Comparison of ENCODE assay signal across 26 mouse cellular contexts in the genomic region with DNA sequence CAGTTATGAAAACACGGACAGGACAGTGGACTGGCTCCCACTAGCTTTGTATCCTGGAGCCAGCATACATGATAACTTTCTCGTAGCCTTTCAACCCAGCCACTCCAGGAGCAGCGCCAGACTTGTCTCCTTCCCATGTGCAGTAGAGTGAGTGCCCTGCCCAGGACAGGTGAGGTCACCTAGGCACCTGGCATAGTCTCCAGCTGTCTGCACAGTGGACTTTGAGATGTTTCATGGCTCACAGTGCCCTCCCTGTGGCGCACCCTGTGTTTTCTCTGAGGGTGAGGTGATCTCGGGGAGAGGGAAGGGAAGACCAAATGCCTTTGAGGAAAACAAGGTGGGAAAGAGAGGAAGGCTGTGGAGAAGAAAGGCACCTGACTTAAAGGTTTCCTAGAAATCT.
DNase-seq lines count a peak whose midpoint lies in the region; ATAC-seq and TF ChIP-seq lines count a peak whose summit lies in the region.
"Had no signal": no experiment of that assay in that cellular context is flagged by ENCODE, and none has a peak within 500 bp of the region (broad histone marks: within the 10 kb centered on the region; RNA-seq: fewer than 3 reads in every experiment).

No protein-coding gene starts in this region.

- H3K4me2 ChIP-seq in kidney, embryonic 16.5 days (replicated peaks; ENCODE audit: low read depth, low read length) = no peak overlapping the region
- peak overlapping the region; percentile 25 for H3K4me2 ChIP-seq in intestine, embryonic 16.5 days (ENCODE audit: low read depth, low read length)
- H3K4me2 ChIP-seq: forebrain, embryonic 13.5 days; heart, embryonic 15.5 days; hindbrain, embryonic 15.5 days; lung, embryonic 14.5 days; midbrain, embryonic 15.5 days; neural tube, embryonic 13.5 days had no signal

- WGBS in kidney, embryonic 16.5 days = 89% methylated on average over 5 of the region's 5 CpGs
- 69% methylated on average over 5 of the region's 5 CpGs for WGBS in intestine, embryonic 16.5 days
- 30% methylated on average over 5 of the region's 5 CpGs for WGBS in small intestine, adult 2 months

- no peak overlapping the region for H3K9ac ChIP-seq in kidney, embryonic 16.5 days (replicated peaks; ENCODE audit: low read length)
- H3K9ac ChIP-seq in intestine, embryonic 16.5 days (ENCODE audit: low read depth, low read length) = peak overlapping the region; percentile 13; the same call in 1 of the 2 replicates
- H3K9ac ChIP-seq: forebrain, embryonic 13.5 days; heart, embryonic 15.5 days; hindbrain, embryonic 15.5 days; lung, embryonic 14.5 days; midbrain, embryonic 15.5 days; neural tube, embryonic 13.5 days had no signal

- TF ChIP-seq CTCF in small intestine, adult 2 months (IDR thresholded peaks at IDR 0.05; ENCODE audit: extremely low read depth, insufficient read length, insufficient replicate concordance, low read depth, low read length) = no peak

- H3K4me1 ChIP-seq in kidney, embryonic 16.5 days (ENCODE audit: insufficient read depth, low read length) = peaks cover 24% of the 10 kb centered on the region
- peaks cover 42% of the 10 kb centered on the region for H3K4me1 ChIP-seq in intestine, embryonic 16.5 days (ENCODE audit: control insufficient read depth, insufficient read depth, low read length)
- H3K4me1 ChIP-seq in small intestine, adult 2 months (ENCODE audit: control insufficient read depth, insufficient read depth, insufficient read length, low read length) = peaks cover 41% of the 10 kb centered on the region

- H3K9me3 ChIP-seq in kidney, embryonic 16.5 days (ENCODE audit: low read length) = no peaks in the 10 kb centered on the region
- H3K9me3 ChIP-seq in intestine, embryonic 16.5 days (ENCODE audit: control insufficient read depth, low read length) = no peaks in the 10 kb centered on the region
- H3K9me3 ChIP-seq: forebrain, embryonic 13.5 days; G1E; heart, embryonic 15.5 days; hindbrain, embryonic 15.5 days; megakaryocyte, embryonic 14.5 days; midbrain, embryonic 15.5 days; neural tube, embryonic 13.5 days had no signal

- no peak for ATAC-seq in kidney, embryonic 16.5 days (ENCODE audit: low FRiP score, low TSS enrichment)
- peak; percentile 96 for ATAC-seq in intestine, embryonic 16.5 days
- ATAC-seq: forebrain, embryonic 13.5 days; midbrain, embryonic 15.5 days; Patski had no signal

- TF ChIP-seq POLR2A in small intestine, adult 2 months (IDR thresholded peaks at IDR 0.05; ENCODE audit: low read depth, low read length) = no peak

- 0 out of 2 replicates have a peak, but pooled peaks cover 3% of the 10 kb centered on the region for H3K36me3 ChIP-seq in kidney, embryonic 16.5 days (ENCODE audit: insufficient read depth, low read length)
- H3K36me3 ChIP-seq in intestine, embryonic 16.5 days (ENCODE audit: control insufficient read depth, insufficient read depth, low read length) = no peaks in the 10 kb centered on the region; the same call in 1 of the 2 replicates
- H3K36me3 ChIP-seq in small intestine, adult 2 months (ENCODE audit: control insufficient read depth, insufficient read depth, low read length) = no peaks in the 10 kb centered on the region
- H3K36me3 ChIP-seq: heart, embryonic 15.5 days had no signal

- peak; percentile 45 to 60 for DNase-seq in kidney, adult 8-10 months
- peak; percentile 31 to 71 for DNase-seq in kidney, postnatal 25 days
- no peak for DNase-seq in cerebellum, postnatal 36 days
- no peak for DNase-seq in embryo, embryonic 10.5 days (ENCODE audit: low spot score)
- DNase-seq in right cerebral cortex, postnatal 14 days = no peak
- DNase-seq: B cell, adult 2 months; cerebellum, adult 11-12 months; cerebellum, postnatal 14 days; gastrocnemius, adult 2 months; heart, postnatal 4 days; layer of hippocampus, adult 9-11 months; lung, embryonic 14.5 days; retina, postnatal 1 day had no signal

- H3K27ac ChIP-seq in kidney, embryonic 16.5 days (ENCODE audit: low read length) = no peak overlapping the region
- peak overlapping the region; percentile 90 for H3K27ac ChIP-seq in intestine, embryonic 16.5 days (ENCODE audit: low read length)
- H3K27ac ChIP-seq in small intestine, adult 2 months (ENCODE audit: insufficient read depth, low read depth, low read length) = peak overlapping the region; percentile 100
- H3K27ac ChIP-seq: forebrain, embryonic 13.5 days; gastrocnemius, adult 2 months; heart, embryonic 15.5 days; hindbrain, embryonic 15.5 days; left cerebral cortex, adult 2 months; midbrain, embryonic 15.5 days; neural tube, embryonic 13.5 days had no signal

- H3K4me3 ChIP-seq in kidney, embryonic 16.5 days (ENCODE audit: low read length) = no peak overlapping the region
- H3K4me3 ChIP-seq in intestine, embryonic 16.5 days (ENCODE audit: low read length) = no peak overlapping the region
- no peak overlapping the region for H3K4me3 ChIP-seq in small intestine, adult 2 months (ENCODE audit: low read depth, low read length)
- H3K4me3 ChIP-seq: forebrain, embryonic 13.5 days; gastrocnemius, adult 2 months; heart, embryonic 15.5 days; hindbrain, embryonic 15.5 days; left cerebral cortex, adult 2 months; megakaryocyte, embryonic 14.5 days; midbrain, embryonic 15.5 days; neural tube, embryonic 13.5 days had no signal

- no peaks in the 10 kb centered on the region for H3K27me3 ChIP-seq in kidney, embryonic 16.5 days (ENCODE audit: insufficient read depth, low read length)
- no peaks in the 10 kb centered on the region for H3K27me3 ChIP-seq in intestine, embryonic 16.5 days (replicated peaks; ENCODE audit: control insufficient read depth, insufficient read depth, low read length)
- H3K27me3 ChIP-seq in small intestine, adult 2 months (ENCODE audit: control insufficient read depth, insufficient read depth, low read length) = no peaks in the 10 kb centered on the region
- H3K27me3 ChIP-seq: CH12.LX; forebrain, embryonic 13.5 days; heart, embryonic 15.5 days; hindbrain, embryonic 15.5 days; megakaryocyte, embryonic 14.5 days; midbrain, embryonic 15.5 days; Patski had no signal

Comparison
In these comparisons a context has a peak if more than half of its experiments do, and no peak if none do; other contexts are left out.
1. DNase-seq: peak in kidney, adult 8-10 months (2 of 2) and kidney, postnatal 25 days (2 of 2); none in cerebellum, postnatal 36 days (0 of 2), embryo, embryonic 10.5 days (single experiment) and right cerebral cortex, postnatal 14 days (single experiment).